Mouse (Mus musculus) heart, adult 2 months (tissue): Measurements from ENCODE around the gene Mypn.

Experiments
- CTCF ChIP-seq: fragments of 200-600 bp; IDR thresholded peaks from 2 replicates; pipeline ENCODE4 v1.8.1; 2022; ENCODE audit warnings: antibody characterized with exemption, mild to moderate bottlenecking, moderate library complexity
- EP300 ChIP-seq: fragments of 200-500 bp; IDR thresholded peaks from 2 replicates; pipeline ENCODE4 v1.6.1; 2011; ENCODE audit warnings: low read depth, low read length, control low read depth; ENCODE audit not compliant: insufficient read depth
- POLR2A ChIP-seq: fragments of 200-500 bp; IDR thresholded peaks from 2 replicates; pipeline ENCODE4 v1.6.1; 2011; ENCODE audit warnings: mild to moderate bottlenecking, low read depth, low read length, control low read depth; ENCODE audit not compliant: insufficient read depth

DNA sequence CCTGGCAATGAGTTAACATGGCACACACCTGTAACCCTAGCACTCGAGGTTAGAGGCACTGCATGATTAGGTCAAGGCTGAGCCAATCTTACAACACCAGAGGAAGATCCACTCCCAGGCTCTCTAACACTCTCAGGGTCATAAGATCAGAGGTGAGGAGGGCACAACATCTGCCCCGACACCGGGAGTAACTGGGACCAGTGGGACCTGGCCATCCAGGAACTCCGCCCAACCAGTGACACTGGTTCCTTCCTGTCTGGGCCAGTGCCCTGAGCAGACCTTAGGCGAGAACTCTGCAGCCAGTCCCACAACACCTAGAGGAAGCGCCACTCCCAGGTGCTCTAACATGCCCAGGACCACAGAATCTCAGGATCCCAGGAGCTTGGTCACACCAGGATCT is 67.3 kb downstream of the Mypn start:
- TF ChIP-seq POLR2A, result no peak
- no peak for TF ChIP-seq CTCF
- no peak for TF ChIP-seq EP300
